Mouse (Mus musculus) megakaryocyte, embryonic 14.5 days (primary cell): ENCODE results near the gene Gjc1.

Experiments used
- FLI1 ChIP-seq: IDR thresholded peaks from 2 replicates; pipeline ENCODE4 v1.6.1; 2012; ENCODE audit warnings: low read length, inconsistent platforms, mixed read lengths
- GATA1 ChIP-seq: IDR thresholded peaks from 3 replicates; pipeline ENCODE4 v1.6.1; 2012; ENCODE audit warnings: mixed read lengths, low read length, inconsistent platforms, borderline replicate concordance

DNA sequence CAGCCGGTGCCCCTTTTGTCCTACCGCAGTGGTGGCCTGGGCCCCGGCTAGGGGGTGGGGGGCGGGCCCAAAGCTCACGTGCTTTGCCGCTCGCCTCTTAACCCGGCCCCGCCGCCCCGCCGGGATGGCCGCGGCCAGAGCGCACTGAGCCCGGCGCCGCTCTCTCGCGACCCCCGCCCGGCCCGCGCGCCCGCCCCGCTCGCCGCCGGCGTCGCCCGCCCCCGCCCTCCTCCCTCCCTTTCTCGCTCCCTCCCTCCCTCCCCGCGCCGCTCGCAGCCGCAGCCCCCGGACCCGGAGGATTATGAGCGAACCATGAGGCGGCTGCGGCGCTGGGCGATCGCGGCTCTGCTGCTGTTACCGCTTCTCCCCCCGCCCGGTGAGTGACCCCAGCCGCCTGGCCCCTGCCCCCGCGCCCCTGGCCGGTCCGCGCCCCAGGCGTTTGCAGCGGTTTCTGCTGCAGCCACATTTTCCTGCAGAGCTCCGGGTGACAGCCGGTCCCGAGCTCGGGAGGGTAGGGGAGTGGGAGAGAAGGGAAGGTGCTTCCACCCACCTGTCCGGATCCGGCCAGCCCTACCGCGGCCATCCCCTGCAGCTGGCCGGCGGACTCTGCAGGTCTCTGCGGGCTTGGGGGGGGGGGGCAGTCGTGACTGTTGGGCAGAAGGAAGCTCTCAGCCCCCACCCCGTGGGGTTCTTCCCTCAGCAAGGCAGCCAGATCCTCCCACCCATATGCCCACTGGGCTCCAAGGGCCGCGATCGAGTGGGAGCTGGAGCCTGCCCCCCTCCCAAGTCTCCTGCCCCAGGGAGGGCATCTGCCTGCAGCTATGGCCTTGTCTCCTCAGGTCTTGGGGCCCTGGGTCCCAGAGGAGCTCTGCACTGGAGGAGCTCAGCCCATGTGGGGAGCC is 57.9 kb downstream of the Gjc1 start, which contains the start of gene Adam11:
- TF ChIP-seq GATA1 (no peak), FLI1 (no peak)
